Mouse (Mus musculus) embryo, embryonic 9.5 days (tissue): Measurements from ENCODE around the gene Ccdc18.
A peak's percentile ranks its signal among the peaks of the same experiment; 100 is the strongest.
"Not testable (repeated sequence)": the region's sequence is repeated elsewhere in the genome, so short reads cannot be mapped to it uniquely, and the experiment has no call there.

Experiments used
- DNase-seq: peaks from one replicate; pipeline ENCODE4 v3.0.0-alpha.2; 2017; ENCODE audit errors: extremely low spot score

The Ccdc18 gene

GRCm38 (mm10) chr5:108132441-108133243, at the start of gene Ccdc18, which contains the start of gene Tmed5:
Ccdc18 (plus strand) TSS chr5:108132875.
Tmed5 (minus strand) TSS chr5:108132620.
- peak; percentile 98 for DNase-seq

GRCm38 (mm10) chr5:108085440-108085839, 47.2 kb upstream of the Ccdc18 start:
- no peak for DNase-seq

DNA sequence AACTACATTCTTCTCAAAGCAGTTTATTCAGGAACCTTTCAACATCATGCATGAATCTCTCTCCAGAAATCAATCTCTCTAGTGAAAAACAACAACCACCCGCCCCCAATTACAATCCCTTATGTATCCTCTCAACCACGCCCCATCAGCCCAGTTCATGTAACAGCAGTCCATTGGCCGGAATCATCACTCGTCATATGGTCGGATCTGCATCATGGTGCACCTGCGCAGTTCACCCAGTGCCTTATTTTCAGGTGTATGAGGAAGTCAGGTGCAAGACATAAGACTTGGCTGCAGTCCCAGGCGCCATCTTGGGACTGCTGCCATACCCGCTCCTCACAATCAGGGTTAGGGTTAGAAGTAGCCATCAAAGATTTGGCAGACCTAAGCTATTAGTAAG, 39.9 kb upstream of the Ccdc18 start:
- DNase-seq: not testable (repeated sequence)

- no peak for DNase-seq
Observed at GRCm38 (mm10) chr5:108097676-108098075, 35.0 kb upstream of the Ccdc18 start.

DNA sequence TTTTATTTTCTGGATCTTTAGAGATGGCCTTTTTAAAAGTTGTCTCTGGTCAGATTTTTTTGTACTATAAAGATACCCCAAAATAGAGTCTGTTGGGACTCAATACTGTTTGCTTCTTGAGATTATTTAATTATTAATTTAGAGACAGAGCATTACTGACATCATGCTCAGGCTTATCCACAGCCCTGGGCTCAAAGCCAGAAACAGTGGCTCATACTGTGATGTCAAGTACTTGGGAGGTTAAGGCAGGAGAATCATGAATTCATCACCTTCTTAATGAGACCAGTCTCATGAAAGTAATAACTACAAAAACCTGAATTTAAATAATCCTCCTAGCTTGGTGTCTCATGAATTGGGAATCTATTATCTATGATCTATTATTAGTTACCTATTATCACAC, 32.5 kb upstream of the Ccdc18 start:
- no peak for DNase-seq

GRCm38 (mm10) chr5:108104306-108104705, 28.4 kb upstream of the Ccdc18 start:
- DNase-seq: no peak

DNA sequence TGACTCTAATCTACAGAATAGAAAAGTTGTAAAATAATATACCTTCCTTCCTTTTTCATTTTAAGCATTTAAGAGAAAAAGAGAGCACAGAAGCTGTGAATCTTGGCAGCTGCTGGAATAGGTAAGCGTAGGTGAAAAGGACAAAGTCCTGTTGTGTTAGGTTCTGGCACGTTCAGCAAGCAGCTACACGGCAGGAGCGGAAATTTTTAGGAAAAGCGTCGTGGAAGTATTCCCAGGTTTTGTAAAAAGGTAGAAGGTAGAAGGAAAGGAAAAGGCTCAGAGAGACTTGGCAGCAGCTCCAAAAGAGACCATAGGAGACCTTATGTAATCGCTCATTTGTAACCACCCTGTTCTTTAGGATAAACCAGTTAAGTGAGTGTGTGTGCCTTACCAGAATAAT, 23.3 kb upstream of the Ccdc18 start:
- no peak for DNase-seq

GRCm38 (mm10) chr5:108117693-108118092, 15.0 kb upstream of the Ccdc18 start:
- no peak for DNase-seq

GRCm38 (mm10) chr5:108120221-108120900, 12.3 kb upstream of the Ccdc18 start:
- no peak for DNase-seq

DNA sequence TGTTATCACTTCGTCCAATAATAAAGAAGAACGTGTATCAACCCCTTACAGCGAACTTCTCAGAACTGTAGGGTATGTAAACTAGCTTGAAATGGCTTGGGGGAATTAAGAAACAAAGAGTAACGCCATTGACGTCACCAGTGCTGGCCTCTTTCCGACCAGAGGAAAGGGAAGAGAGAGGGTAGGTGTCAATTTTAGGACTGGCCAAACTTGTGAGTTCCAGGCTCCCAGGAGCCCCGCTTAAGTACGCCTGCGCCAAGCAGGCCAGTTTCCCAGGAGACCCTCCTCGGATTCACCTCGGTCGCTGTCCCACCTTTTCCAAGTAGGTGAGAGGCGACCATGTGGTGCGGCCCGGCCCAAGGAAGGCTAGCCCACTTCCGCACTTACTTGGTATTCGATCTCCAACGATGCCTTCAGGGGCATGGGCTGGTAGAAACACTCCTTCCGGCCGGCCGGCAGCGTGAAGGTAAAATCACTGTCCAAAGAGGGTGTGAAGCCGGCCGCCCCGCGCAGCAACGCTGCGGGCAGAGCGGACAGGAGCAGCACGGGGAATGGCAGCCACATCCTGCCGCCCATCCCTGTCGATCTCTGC, 730 bp upstream of the Ccdc18 start:
- DNase-seq: no peak

DNA sequence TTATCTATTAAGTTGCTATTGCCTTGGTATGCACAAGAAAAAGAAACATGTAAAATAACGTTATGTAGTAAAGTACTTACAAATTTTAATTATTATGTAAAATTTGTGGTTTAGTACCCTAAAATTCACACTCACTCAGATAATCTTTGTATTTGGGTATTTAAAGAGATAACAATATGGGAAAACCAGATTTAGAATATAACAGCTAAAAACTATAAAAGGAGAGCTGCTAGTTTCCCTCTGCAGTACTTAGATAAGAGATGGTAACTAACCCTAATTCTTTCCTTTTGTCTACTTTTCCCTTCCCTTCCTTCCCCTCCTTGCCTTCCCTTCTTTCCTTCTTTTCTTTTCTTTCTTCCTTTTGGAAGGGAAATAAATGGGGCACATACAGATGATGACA, 19.9 kb downstream of the Ccdc18 start:
- DNase-seq: no peak

- DNase-seq: no peak
Observed at GRCm38 (mm10) chr5:108160796-108161195, 28.1 kb downstream of the Ccdc18 start.

- peak; percentile 17 for DNase-seq
Observed at GRCm38 (mm10) chr5:108163695-108164094, 31.0 kb downstream of the Ccdc18 start.

DNA sequence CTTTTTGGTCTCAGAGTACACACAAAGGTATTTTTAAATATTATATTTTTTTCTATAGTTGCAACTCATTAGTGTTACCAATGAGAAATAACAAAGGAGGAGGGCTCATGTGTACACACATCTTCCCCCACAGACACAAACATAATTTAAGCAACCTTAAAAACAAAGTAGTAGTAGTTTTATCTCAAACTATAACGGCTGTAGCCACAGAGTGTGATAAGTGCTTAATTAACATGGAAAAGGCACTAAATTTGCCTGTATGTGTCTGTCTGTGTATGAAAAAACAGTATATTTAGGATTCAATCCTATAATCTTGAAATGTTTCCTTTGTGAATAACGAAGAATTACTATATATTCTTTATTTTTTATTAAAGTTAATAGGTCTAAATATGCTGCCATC, 51.4 kb downstream of the Ccdc18 start:
- DNase-seq: no peak

- no peak for DNase-seq
Observed at GRCm38 (mm10) chr5:108188967-108189366, 56.3 kb downstream of the Ccdc18 start.

DNA sequence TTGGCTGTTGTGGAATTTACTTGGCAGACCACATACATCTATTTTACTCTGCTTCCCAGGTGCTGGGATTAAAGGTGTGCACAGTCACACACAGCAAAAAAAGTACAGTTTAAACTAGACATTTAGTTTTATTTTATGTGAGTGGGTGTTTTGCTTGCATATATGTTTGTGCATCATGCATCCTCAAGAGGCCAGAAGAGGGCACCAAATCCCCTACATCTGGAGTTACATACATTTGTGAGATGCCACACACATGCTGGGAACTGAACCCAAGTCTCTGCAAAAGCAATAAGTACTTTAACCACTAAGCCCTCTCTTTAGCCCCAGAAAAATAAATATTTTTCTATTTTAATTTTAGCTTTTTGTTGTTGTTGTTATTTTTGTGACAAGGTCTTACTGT, 73.3 kb downstream of the Ccdc18 start:
- no peak for DNase-seq

- no peak for DNase-seq
Observed at GRCm38 (mm10) chr5:108211512-108211911, 78.8 kb downstream of the Ccdc18 start.

GRCm38 (mm10) chr5:108214928-108215327, 82.3 kb downstream of the Ccdc18 start:
- DNase-seq: no peak

- no peak for DNase-seq
Observed at GRCm38 (mm10) chr5:108224077-108224476, 91.4 kb downstream of the Ccdc18 start.

DNA sequence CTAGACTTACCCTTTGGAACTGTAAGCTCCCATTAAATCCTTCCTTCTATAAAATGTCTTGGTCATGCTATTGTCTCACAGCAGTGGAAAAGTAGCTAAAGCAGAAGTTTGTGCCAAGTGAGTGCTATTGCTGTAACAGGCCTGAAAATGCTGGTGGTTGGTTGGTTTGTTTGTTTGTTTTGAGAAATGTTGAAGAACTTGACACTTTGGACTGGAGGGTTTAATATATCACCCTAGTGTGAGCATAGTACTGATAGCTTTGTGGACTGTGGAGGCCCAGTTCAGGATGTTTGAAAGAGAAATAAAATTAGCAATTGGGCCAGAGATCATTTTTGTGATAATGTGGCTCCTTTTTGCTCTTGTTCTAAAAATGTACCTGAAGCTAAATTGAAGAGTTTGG, 93.5 kb downstream of the Ccdc18 start:
- no peak for DNase-seq

GRCm38 (mm10) chr5:108246314-108246765, 113.7 kb downstream of the Ccdc18 start:
- DNase-seq: no peak

GRCm38 (mm10) chr5:108250033-108250432, 117.4 kb downstream of the Ccdc18 start:
- no peak for DNase-seq

GRCm38 (mm10) chr5:108255259-108255658, 122.6 kb downstream of the Ccdc18 start:
- no peak for DNase-seq
